Mouse (Mus musculus): ENCODE results near the gene Krt31. TPM values are rescaled to one million over a fixed set of nuclear protein-coding genes. Genes with fewer than 3 reads are reported as not detected.

Krt31 gene
- polyA plus RNA-seq, 1 experiment from 2014 or later: not detected

DNA sequence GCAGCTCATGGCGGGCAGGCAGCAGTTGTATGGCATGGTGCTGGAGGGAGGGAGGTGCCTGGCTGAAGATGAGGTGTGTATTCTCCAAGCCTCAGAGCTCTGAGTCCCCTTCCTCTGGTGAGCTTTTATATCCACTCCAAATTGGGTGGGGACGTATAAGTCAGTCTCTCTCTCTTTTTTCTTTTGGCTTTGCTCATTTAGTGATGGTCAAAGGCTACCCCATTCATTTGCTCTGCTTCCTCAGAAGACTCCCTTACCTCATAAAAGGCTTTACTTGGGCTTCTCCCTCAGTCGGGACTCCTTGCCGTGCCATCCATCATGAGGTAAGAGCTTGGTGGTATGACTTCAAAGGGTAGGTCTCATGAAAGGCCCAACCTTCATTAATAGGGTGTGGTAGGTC is 34.2 kb downstream of the Krt31 start, which contains the start of gene Krt33a:
TSS of gene Krt33a (minus strand) at position 101 of the 400 bp plus-strand sequence.
- Histone ChIP-seq H3K4me3 (ENCODE audit: low read depth, low read length) (no peak within 1 kb of the TSS), H3K36me3 (ENCODE audit: control insufficient read depth, insufficient read depth, low read length) (no peaks in the 10 kb centered on the region), H3K4me1 (replicated peaks; ENCODE audit: control insufficient read depth, insufficient read depth, low read length) (no peaks in the 10 kb centered on the region), H3K27me3 (replicated peaks; ENCODE audit: control insufficient read depth, insufficient read depth, low read length) (no peaks in the 10 kb centered on the region), H3K27ac (ENCODE audit: low read depth) (no peak within 1 kb of the TSS), H3K9me3 (ENCODE audit: control insufficient read depth, low read length) (no peaks in the 10 kb centered on the region), H3K9ac (ENCODE audit: low read length) (no peak within 1 kb of the TSS), H3K4me2 (ENCODE audit: low read length) (no peak within 1 kb of the TSS)
- DNase-seq (ENCODE audit: low spot score): no peak
- ATAC-seq (replicated peaks; ENCODE audit: low FRiP score, low TSS enrichment, low read depth): no peak
- WGBS: 63% methylated on average over 4 of the region's 4 CpGs

GRCm38 (mm10) chr11:100013691-100014171 is 36.6 kb downstream of the Krt31 start:
- no peak overlapping the region for H3K4me3 ChIP-seq (ENCODE audit: low read depth, low read length)
- H3K4me2 ChIP-seq (ENCODE audit: low read length): no peak overlapping the region
- 70% methylated on average over 4 of the region's 4 CpGs for WGBS
- no peaks in the 10 kb centered on the region for H3K27me3 ChIP-seq (replicated peaks; ENCODE audit: control insufficient read depth, insufficient read depth, low read length)
- ATAC-seq (replicated peaks; ENCODE audit: low FRiP score, low TSS enrichment, low read depth) (no peak), DNase-seq (ENCODE audit: low spot score) (no peak)
- H3K27ac ChIP-seq (ENCODE audit: low read depth): no peak overlapping the region
- no peaks in the 10 kb centered on the region for H3K4me1 ChIP-seq (replicated peaks; ENCODE audit: control insufficient read depth, insufficient read depth, low read length)
- H3K36me3 ChIP-seq (ENCODE audit: control insufficient read depth, insufficient read depth, low read length): no peaks in the 10 kb centered on the region
- H3K9ac ChIP-seq (ENCODE audit: low read length): no peak overlapping the region
- H3K9me3 ChIP-seq (ENCODE audit: control insufficient read depth, low read length): no peaks in the 10 kb centered on the region

DNA sequence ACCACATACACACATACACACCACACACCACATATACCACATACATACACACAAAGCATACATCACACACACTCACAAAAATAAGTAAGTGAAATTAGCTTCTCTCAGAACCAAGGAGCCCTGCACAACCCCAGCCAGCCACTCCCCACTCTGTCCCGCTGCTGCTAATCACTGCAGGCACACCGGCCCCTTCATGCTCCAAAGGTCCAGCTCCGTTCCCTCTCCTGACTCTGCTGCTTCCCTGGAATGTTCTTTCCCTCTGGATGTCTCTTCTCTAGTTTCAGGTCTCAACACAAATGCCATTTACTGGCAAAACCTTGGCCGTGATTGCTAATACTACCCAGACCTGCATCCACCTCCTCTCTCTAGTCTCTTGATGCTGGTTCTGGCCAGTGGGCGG is 39.7 kb downstream of the Krt31 start:
- H3K36me3 ChIP-seq (ENCODE audit: control insufficient read depth, insufficient read depth, low read length): no peaks in the 10 kb centered on the region
- H3K9me3 ChIP-seq (ENCODE audit: control insufficient read depth, low read length): no peaks in the 10 kb centered on the region
- DNase-seq (ENCODE audit: low spot score) (no peak), ATAC-seq (replicated peaks; ENCODE audit: low FRiP score, low TSS enrichment, low read depth) (no peak)
- WGBS: 79% methylated on average over 5 of the region's 5 CpGs
- H3K27ac ChIP-seq (ENCODE audit: low read depth): no peak overlapping the region
- H3K4me2 ChIP-seq (ENCODE audit: low read length): no peak overlapping the region
- no peak overlapping the region for H3K4me3 ChIP-seq (ENCODE audit: low read depth, low read length)
- H3K27me3 ChIP-seq (replicated peaks; ENCODE audit: control insufficient read depth, insufficient read depth, low read length): no peaks in the 10 kb centered on the region
- H3K9ac ChIP-seq (ENCODE audit: low read length): no peak overlapping the region
- no peaks in the 10 kb centered on the region for H3K4me1 ChIP-seq (replicated peaks; ENCODE audit: control insufficient read depth, insufficient read depth, low read length)

DNA sequence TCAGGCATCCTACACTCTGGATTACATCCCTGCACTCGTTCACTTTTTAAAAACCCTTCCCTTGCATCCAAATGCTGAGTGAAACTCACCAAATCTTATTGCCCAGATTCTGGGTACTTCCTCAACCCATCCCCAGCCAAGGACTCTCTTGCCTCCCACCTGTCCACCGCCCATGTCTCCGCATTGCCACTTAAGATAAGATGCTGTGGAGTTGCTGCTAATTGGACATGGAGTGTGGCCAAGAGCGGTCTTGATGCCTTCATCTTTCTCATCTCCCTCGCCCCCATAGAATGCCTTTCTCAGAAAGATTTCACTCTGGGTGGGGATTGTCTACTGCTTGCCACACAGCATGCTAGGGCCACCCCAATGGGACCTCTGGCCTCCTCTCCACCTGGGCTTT is 42.0 kb downstream of the Krt31 start:
- Histone ChIP-seq H3K9ac (ENCODE audit: low read length) (no peak overlapping the region), H3K4me3 (ENCODE audit: low read depth, low read length) (no peak overlapping the region), H3K36me3 (ENCODE audit: control insufficient read depth, insufficient read depth, low read length) (no peaks in the 10 kb centered on the region), H3K27ac (ENCODE audit: low read depth) (no peak overlapping the region), H3K9me3 (ENCODE audit: control insufficient read depth, low read length) (no peaks in the 10 kb centered on the region), H3K4me2 (ENCODE audit: low read length) (no peak overlapping the region), H3K27me3 (replicated peaks; ENCODE audit: control insufficient read depth, insufficient read depth, low read length) (no peaks in the 10 kb centered on the region), H3K4me1 (replicated peaks; ENCODE audit: control insufficient read depth, insufficient read depth, low read length) (no peaks in the 10 kb centered on the region)
- ATAC-seq (replicated peaks; ENCODE audit: low FRiP score, low TSS enrichment, low read depth) (no peak), DNase-seq (ENCODE audit: low spot score) (no peak)
- 90% methylated on average over 5 of the region's 5 CpGs for WGBS

DNA sequence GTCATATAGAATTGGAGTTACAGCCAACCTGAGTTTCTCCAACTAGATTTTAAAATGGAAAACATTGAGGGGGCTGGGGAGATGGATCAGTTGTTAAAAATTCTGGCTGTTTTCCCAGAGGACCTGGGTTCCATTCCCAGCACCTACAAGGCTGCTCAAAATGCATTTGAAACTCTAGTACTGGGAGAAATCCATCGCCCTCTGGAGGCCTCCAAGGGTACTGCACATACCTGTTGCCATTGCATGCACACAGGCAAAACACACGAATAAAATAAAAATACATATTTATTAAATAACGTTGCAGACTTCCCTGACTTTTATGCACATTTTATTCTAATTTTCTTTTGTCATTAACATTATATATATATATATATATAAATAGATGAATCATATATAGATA is 43.7 kb downstream of the Krt31 start:
- Histone ChIP-seq H3K9me3 (ENCODE audit: control insufficient read depth, low read length) (0 out of 2 replicates have a peak, but pooled peaks cover 1% of the 10 kb centered on the region), H3K4me2 (ENCODE audit: low read length) (no peak overlapping the region), H3K36me3 (ENCODE audit: control insufficient read depth, insufficient read depth, low read length) (no peaks in the 10 kb centered on the region), H3K9ac (ENCODE audit: low read length) (no peak overlapping the region), H3K27me3 (replicated peaks; ENCODE audit: control insufficient read depth, insufficient read depth, low read length) (no peaks in the 10 kb centered on the region), H3K4me1 (replicated peaks; ENCODE audit: control insufficient read depth, insufficient read depth, low read length) (no peaks in the 10 kb centered on the region), H3K27ac (ENCODE audit: low read depth) (no peak overlapping the region), H3K4me3 (ENCODE audit: low read depth, low read length) (no peak overlapping the region)
- ATAC-seq (replicated peaks; ENCODE audit: low FRiP score, low TSS enrichment, low read depth): no peak
- 56% methylated on average over 3 of the region's 3 CpGs for WGBS
- DNase-seq (ENCODE audit: low spot score): no peak

- Histone ChIP-seq H3K27me3 (replicated peaks; ENCODE audit: control insufficient read depth, insufficient read depth, low read length) (no peaks in the 10 kb centered on the region), H3K36me3 (ENCODE audit: control insufficient read depth, insufficient read depth, low read length) (no peaks in the 10 kb centered on the region), H3K27ac (ENCODE audit: low read depth) (no peak overlapping the region), H3K4me3 (ENCODE audit: low read depth, low read length) (no peak overlapping the region), H3K4me2 (ENCODE audit: low read length) (no peak overlapping the region), H3K4me1 (replicated peaks; ENCODE audit: control insufficient read depth, insufficient read depth, low read length) (no peaks in the 10 kb centered on the region), H3K9me3 (ENCODE audit: control insufficient read depth, low read length) (0 out of 2 replicates have a peak, but pooled peaks cover 4% of the 10 kb centered on the region), H3K9ac (ENCODE audit: low read length) (no peak overlapping the region)
- DNase-seq (ENCODE audit: low spot score) (no peak), ATAC-seq (replicated peaks; ENCODE audit: low FRiP score, low TSS enrichment, low read depth) (no peak)
- WGBS: 81% methylated on average over 8 of the region's 8 CpGs
These were observed 44.4 kb downstream of the Krt31 start for GRCm38 (mm10) chr11:100005905-100006304.

DNA sequence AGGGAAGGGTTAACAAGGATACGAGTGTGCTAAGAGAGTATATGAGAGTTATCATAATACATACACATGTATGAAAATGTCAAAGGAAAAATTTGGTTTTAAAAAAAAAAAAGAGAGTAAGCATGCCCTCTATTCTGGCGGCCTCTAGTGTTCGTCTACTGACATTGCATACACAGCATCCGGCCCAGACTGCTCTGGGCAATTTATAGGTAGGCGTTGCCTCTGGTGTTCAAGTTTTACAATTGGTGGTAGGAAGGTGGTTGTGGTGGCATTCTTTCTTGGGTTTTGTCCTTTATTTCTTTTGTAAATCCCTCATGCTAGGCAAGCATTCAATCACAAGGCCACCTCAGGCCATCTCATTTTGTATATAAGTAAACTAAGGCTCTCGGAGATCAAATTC is 45.5 kb downstream of the Krt31 start:
- no peak for ATAC-seq (replicated peaks; ENCODE audit: low FRiP score, low TSS enrichment, low read depth)
- no peak overlapping the region for H3K27ac ChIP-seq (ENCODE audit: low read depth)
- DNase-seq (ENCODE audit: low spot score): peak; percentile 71
- H3K4me1 ChIP-seq (replicated peaks; ENCODE audit: control insufficient read depth, insufficient read depth, low read length): no peaks in the 10 kb centered on the region
- no peak overlapping the region for H3K4me3 ChIP-seq (ENCODE audit: low read depth, low read length)
- WGBS: 19% methylated on average over 6 of the region's 6 CpGs
- H3K36me3 ChIP-seq (ENCODE audit: control insufficient read depth, insufficient read depth, low read length): no peaks in the 10 kb centered on the region
- H3K9ac ChIP-seq (ENCODE audit: low read length): no peak overlapping the region
- H3K27me3 ChIP-seq (replicated peaks; ENCODE audit: control insufficient read depth, insufficient read depth, low read length): no peaks in the 10 kb centered on the region
- H3K4me2 ChIP-seq (ENCODE audit: low read length): no peak overlapping the region
- H3K9me3 ChIP-seq (ENCODE audit: control insufficient read depth, low read length): 0 out of 2 replicates have a peak, but pooled peaks cover 4% of the 10 kb centered on the region

- Histone ChIP-seq H3K27me3 (replicated peaks; ENCODE audit: control insufficient read depth, insufficient read depth, low read length) (0 out of 2 replicates have a peak, but pooled peaks cover 4% of the 10 kb centered on the region), H3K9ac (ENCODE audit: low read length) (no peak overlapping the region), H3K4me1 (replicated peaks; ENCODE audit: control insufficient read depth, insufficient read depth, low read length) (peaks cover 1% of the 10 kb centered on the region; the same call in 1 of the 2 replicates), H3K27ac (ENCODE audit: low read depth) (no peak overlapping the region), H3K36me3 (ENCODE audit: control insufficient read depth, insufficient read depth, low read length) (no peaks in the 10 kb centered on the region), H3K4me3 (ENCODE audit: low read depth, low read length) (no peak overlapping the region), H3K4me2 (ENCODE audit: low read length) (no peak overlapping the region), H3K9me3 (ENCODE audit: control insufficient read depth, low read length) (0 out of 2 replicates have a peak, but pooled peaks cover 4% of the 10 kb centered on the region)
- DNase-seq (ENCODE audit: low spot score): no peak
- no peak for ATAC-seq (replicated peaks; ENCODE audit: low FRiP score, low TSS enrichment, low read depth)
- WGBS: 94% methylated on average over 7 of the region's 7 CpGs
These were observed 51.3 kb downstream of the Krt31 start for GRCm38 (mm10) chr11:99999091-99999490.
